Mouse (Mus musculus): ENCODE measurements around the gene Abca6. TPM values are rescaled to one million over a fixed set of nuclear protein-coding genes. Genes with fewer than 3 reads are reported as not detected.

Abca6 gene
- polyA plus RNA-seq, 1 experiment from 2014 or later, result 0.15 TPM

DNA sequence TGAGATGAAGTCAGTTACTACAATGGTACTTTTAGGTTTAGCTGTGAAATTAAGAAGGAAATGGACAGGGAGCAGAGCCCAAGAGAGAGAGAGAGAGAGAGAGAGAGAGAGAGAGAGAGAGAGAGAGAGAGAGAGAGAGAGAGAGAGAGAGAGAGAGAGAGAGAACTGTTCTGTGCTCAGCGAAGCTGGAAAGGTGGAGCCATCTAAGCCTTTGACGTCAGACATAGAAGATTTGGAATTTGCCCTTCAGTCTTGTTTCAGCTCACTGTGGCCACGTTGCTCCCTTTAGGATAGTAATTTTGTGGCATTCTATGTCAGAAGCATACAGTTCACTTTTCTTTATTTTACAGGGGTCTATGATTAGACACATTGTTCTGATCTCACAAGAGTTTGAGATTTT lies 10.3 kb upstream of the Abca6 start:
- WGBS, result 77% methylated on average over 3 of the region's 3 CpGs
- DNase-seq (ENCODE audit: extremely low spot score, low spot score), result no peak
- no peaks in the 10 kb centered on the region for H3K27me3 ChIP-seq (ENCODE audit: poor library complexity, severe bottlenecking)
- H3K4me3 ChIP-seq, result no peak overlapping the region
- peaks cover 4% of the 10 kb centered on the region; the same call in 1 of the 2 replicates for H3K9me3 ChIP-seq
- no peaks in the 10 kb centered on the region for H3K4me1 ChIP-seq
- H3K36me3 ChIP-seq (replicated peaks), result no peaks in the 10 kb centered on the region
- H3K27ac ChIP-seq, result no peak overlapping the region

DNA sequence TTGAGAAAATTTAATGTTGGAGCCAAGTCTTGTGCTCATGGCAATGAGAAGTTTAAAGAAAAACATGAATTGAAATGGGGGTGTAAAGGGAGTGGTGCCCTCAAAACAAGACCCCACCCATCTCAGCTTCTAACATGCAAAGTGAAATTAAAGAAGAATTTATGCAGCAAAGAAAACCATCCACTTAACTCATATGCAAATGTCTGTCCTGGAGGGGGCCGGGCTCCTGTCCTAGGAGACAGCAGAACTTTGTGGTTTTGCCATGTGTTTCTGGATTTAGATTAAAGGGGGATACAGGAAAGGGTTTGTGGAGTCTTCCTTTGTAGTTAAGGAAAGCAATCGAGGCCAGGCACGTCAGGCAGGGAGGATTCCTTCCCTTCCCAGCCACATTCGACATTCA lies 6.3 kb upstream of the Abca6 start:
- Histone ChIP-seq H3K9me3 (peaks cover 4% of the 10 kb centered on the region; the same call in 1 of the 2 replicates), H3K4me1 (no peaks in the 10 kb centered on the region), H3K4me3 (no peak overlapping the region), H3K36me3 (replicated peaks) (no peaks in the 10 kb centered on the region), H3K27ac (no peak overlapping the region), H3K27me3 (ENCODE audit: poor library complexity, severe bottlenecking) (no peaks in the 10 kb centered on the region)
- 71% methylated on average over 4 of the region's 4 CpGs for WGBS
- DNase-seq (ENCODE audit: extremely low spot score, low spot score), result no peak

DNA sequence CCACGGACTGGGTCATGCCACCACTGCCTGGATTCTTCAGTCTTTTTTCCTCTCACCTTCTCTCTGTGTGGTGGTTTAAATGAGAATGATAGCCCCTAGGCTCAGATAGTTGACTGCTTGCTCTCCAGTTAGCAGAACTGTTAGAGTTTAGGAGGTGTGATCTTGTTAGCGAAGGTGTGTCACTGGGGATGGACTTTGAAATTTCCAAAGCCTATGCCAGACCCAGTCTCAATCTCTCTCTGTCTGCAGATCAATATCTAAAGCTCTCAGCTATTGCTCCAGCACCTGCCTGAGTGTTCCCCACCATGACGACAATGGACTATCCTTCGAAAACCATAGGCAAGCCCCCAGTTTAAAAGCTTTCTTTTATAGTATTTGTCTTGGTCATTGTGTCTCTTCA lies 5.5 kb upstream of the Abca6 start:
- Histone ChIP-seq H3K4me3 (no peak overlapping the region), H3K27ac (no peak overlapping the region), H3K4me1 (no peaks in the 10 kb centered on the region), H3K9me3 (peaks cover 4% of the 10 kb centered on the region; the same call in 1 of the 2 replicates), H3K27me3 (ENCODE audit: poor library complexity, severe bottlenecking) (no peaks in the 10 kb centered on the region), H3K36me3 (replicated peaks) (no peaks in the 10 kb centered on the region)
- 97% methylated on average over 4 of the region's 4 CpGs for WGBS
- DNase-seq (ENCODE audit: extremely low spot score, low spot score), result no peak

DNA sequence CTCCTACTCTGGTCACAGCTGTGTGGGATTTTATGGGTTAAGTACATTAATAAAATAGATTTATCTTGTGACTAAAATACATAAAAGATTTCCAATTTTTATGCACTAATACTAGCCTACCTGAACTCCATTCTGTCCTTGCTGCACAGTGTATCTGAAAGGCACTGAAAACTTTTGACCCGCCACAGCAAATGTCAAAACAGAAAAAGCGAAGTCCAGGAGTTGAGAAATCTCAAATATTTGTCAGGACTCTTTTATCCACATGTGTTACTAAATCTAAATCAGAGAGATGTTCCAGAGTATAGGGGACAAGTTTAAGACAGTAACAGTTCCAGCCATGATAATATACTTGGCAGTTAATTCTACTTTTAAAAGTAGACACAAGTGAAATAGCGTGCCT lies 680 bp upstream of the Abca6 start:
- H3K36me3 ChIP-seq (replicated peaks), result no peaks in the 10 kb centered on the region
- H3K4me1 ChIP-seq, result peaks cover 4% of the 10 kb centered on the region; the same call in 1 of the 2 replicates
- H3K27me3 ChIP-seq (ENCODE audit: poor library complexity, severe bottlenecking), result no peaks in the 10 kb centered on the region
- 86% methylated on average over 3 of the region's 3 CpGs for WGBS
- DNase-seq (ENCODE audit: extremely low spot score, low spot score), result no peak
- H3K4me3 ChIP-seq, result no peak overlapping the region
- no peak overlapping the region for H3K27ac ChIP-seq
- no peaks in the 10 kb centered on the region for H3K9me3 ChIP-seq

DNA sequence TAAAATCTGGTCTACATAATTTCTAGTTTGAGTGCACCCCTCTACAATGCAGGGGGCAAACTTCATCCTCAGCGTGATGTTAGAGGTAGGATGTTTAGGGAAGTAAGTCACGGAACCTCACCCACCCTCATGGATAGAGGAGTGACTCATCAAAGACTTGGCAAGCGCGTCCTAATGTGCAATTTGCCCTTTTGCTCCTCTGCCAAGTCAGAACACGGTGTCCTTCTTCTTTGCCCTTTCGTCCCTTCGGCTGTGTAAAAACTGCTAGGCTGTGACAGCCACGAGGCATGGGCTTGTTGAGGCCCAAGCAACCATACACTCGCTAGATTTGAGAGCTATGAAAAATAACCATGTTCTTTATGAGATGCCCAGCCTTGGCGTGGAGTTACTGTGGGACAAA lies 6.8 kb downstream of the Abca6 start:
- Histone ChIP-seq H3K9me3 (no peaks in the 10 kb centered on the region), H3K36me3 (replicated peaks) (no peaks in the 10 kb centered on the region), H3K4me1 (no peaks in the 10 kb centered on the region), H3K4me3 (no peak overlapping the region), H3K27me3 (ENCODE audit: poor library complexity, severe bottlenecking) (no peaks in the 10 kb centered on the region), H3K27ac (no peak overlapping the region)
- DNase-seq (ENCODE audit: extremely low spot score, low spot score), result no peak
- WGBS, result 95% methylated on average over 10 of the region's 10 CpGs

DNA sequence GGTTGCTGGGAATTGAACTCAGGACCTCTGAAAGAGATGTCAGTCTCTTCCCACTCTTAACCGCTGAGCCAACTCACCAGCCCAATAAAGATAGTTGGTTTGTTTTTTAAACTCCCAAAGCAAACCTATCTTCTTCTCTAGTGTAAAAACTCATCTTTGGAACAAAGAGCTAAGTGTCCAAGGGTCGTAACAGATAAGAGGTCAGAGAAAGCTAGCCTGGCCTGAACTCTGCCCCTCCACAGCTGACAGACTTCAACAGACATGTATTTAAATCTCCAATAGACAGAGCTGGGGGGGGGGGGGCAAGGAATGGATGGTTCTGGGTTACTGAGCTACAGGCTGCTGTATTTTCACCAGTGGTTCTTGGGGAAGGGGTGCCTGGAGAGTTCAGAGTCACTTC lies 14.1 kb downstream of the Abca6 start:
- no peak for DNase-seq (ENCODE audit: extremely low spot score, low spot score)
- no peaks in the 10 kb centered on the region for H3K27me3 ChIP-seq (ENCODE audit: poor library complexity, severe bottlenecking)
- no peak overlapping the region for H3K4me3 ChIP-seq
- H3K36me3 ChIP-seq (replicated peaks), result no peaks in the 10 kb centered on the region
- 86% methylated on average over 2 of the region's 2 CpGs for WGBS
- H3K4me1 ChIP-seq, result no peaks in the 10 kb centered on the region
- H3K27ac ChIP-seq, result no peak overlapping the region
- no peaks in the 10 kb centered on the region for H3K9me3 ChIP-seq

DNA sequence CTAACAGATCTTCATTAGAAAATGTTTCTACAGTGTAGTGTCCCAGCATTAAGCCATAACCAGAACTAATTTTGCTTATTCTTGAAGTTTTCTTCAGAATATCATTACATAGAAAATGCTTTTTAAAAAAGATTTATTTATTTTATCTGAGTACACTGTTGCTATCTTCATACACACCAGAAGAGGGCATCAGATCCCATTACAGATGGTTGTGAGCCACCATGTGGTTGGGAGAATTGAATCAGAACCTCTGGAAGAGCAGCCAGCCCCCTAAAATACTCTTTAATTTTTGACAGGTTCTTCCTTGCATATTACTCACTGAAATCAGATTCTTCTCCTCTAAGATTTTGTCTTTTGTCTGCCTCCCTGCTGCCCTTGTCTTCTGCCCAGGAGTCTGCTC lies 18.6 kb downstream of the Abca6 start:
- Histone ChIP-seq H3K36me3 (replicated peaks) (no peaks in the 10 kb centered on the region), H3K4me1 (no peaks in the 10 kb centered on the region), H3K9me3 (no peaks in the 10 kb centered on the region), H3K4me3 (no peak overlapping the region), H3K27me3 (ENCODE audit: poor library complexity, severe bottlenecking) (no peaks in the 10 kb centered on the region), H3K27ac (no peak overlapping the region)
- DNase-seq (ENCODE audit: extremely low spot score, low spot score), result no peak

DNA sequence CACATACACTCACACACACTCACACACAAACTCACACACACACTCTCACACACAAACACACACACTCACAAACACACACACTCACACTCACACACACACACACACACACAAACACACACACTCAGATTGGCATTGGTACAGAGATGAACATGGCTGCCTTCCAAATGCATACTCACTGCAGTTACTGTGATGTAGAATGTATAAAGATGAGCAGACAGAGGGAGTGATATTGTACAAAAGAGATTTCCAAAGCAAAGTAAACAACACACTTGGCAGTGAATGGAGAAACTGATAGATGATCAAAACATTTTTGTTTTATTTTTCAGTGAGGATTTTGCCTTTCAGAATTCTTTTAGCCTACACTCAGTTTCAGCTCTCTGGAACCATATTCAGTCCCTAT lies 34.5 kb downstream of the Abca6 start:
- no peak overlapping the region for H3K27ac ChIP-seq
- H3K36me3 ChIP-seq (replicated peaks), result no peaks in the 10 kb centered on the region
- H3K4me1 ChIP-seq, result no peaks in the 10 kb centered on the region
- no peaks in the 10 kb centered on the region for H3K9me3 ChIP-seq
- no peak for DNase-seq (ENCODE audit: extremely low spot score, low spot score)
- H3K4me3 ChIP-seq, result no peak overlapping the region
- no peaks in the 10 kb centered on the region for H3K27me3 ChIP-seq (ENCODE audit: poor library complexity, severe bottlenecking)

DNA sequence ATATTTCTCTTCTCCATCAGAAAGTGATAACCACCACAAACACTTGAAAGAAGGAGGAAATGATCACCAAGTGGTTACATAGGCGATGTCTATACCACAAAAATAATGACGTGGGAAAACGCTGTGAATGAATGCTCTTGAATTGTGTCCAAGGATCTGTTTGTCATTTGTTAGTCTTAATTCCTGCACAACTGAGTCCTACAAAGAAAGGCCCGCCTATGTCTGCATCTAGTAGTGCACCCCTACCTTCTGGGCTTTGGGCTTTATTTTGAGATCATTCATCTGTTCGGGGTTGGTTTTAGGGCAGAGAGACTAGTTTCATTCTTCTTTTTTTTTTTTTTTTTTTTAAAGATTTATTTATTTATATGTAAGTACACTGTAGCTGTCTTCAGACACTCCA lies 47.6 kb downstream of the Abca6 start:
- Histone ChIP-seq H3K36me3 (replicated peaks) (no peaks in the 10 kb centered on the region), H3K27ac (no peak overlapping the region), H3K9me3 (no peaks in the 10 kb centered on the region), H3K4me1 (no peaks in the 10 kb centered on the region), H3K27me3 (ENCODE audit: poor library complexity, severe bottlenecking) (no peaks in the 10 kb centered on the region), H3K4me3 (no peak overlapping the region)
- DNase-seq (ENCODE audit: extremely low spot score, low spot score), result no peak
- 85% methylated on average over 5 of the region's 5 CpGs for WGBS

DNA sequence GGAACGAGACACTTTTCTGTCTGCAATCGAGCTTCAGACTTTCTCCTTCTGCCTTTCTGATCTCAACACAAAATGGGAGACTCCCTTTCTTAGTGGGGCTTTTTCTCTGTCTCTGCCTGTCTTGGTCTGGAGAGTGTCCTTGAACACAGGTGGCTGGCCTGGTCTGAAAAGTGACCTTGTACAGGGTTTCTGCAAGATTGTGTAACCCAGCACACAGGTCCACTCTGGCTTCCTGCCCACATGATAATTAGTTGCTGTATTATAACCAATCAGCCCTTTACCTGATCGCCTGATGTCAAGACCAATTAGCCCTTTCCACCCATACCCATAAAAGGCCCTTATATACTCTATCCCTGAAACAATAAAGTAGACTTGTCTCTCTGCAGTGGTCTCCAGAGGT lies 52.7 kb downstream of the Abca6 start:
- Histone ChIP-seq H3K4me3 (no peak overlapping the region), H3K36me3 (replicated peaks) (no peaks in the 10 kb centered on the region), H3K27me3 (ENCODE audit: poor library complexity, severe bottlenecking) (no peaks in the 10 kb centered on the region), H3K27ac (no peak overlapping the region), H3K9me3 (no peaks in the 10 kb centered on the region), H3K4me1 (no peaks in the 10 kb centered on the region)
- no peak for DNase-seq (ENCODE audit: extremely low spot score, low spot score)
- WGBS, result 88% methylated on average over 3 of the region's 3 CpGs

DNA sequence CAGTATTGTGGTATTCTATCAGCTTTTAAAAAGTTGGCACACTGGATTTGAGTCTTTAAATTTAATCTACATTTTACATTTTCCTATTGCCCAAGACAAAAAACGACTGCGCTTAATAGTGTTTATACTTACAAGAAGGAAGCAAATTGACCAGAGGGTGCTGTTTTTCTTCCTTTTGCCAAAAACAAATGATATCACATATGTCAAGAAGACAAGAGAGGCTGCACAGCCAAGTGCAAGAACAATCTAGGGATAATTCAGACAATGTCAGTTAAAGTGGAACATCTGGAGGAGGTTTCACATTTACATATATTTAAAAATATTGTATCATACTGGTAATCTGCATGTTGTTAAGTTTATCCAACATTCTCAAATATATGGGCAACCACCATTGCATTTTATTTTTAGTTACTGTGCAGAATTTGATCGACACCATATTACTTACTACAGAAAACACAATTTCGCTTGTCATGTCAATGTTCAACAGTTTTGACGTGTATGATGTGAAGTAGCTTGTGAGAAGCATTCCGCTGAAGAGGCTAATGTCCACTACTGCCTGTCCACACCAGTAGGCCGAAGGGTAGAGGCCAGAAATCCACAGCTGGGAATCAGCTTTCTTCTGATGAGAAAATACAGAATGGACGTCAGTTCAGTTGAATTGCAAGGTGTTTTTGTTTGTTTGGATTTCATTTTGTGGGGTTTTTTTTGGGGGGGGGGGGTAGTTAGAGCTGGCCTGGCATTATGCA lies 54.8 kb downstream of the Abca6 start:
- WGBS, result 90% methylated on average over 8 of the region's 8 CpGs
- H3K27ac ChIP-seq, result no peak overlapping the region
- no peaks in the 10 kb centered on the region for H3K36me3 ChIP-seq (replicated peaks)
- no peaks in the 10 kb centered on the region for H3K4me1 ChIP-seq
- no peak for DNase-seq (ENCODE audit: extremely low spot score, low spot score)
- H3K9me3 ChIP-seq, result no peaks in the 10 kb centered on the region
- H3K27me3 ChIP-seq (ENCODE audit: poor library complexity, severe bottlenecking), result no peaks in the 10 kb centered on the region
- H3K4me3 ChIP-seq, result no peak overlapping the region

DNA sequence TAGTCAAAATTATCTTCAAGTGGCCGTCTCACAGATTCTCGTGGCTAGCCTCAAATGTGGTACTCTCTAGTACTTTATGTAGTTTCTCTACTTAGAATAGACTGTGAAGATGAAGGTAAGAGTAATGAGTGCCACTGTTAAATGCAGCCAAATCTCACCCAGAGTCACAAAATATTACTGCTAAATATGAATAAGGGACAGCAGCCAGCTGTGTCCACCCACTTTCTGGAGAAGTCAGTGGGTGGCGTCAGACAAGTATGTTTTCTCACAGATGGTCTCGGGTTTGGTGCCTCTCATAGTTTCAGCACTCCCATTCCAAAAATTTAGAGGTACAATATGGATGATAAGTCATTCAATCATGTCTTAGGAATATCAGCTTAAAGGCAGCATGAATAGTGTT lies 56.3 kb downstream of the Abca6 start:
- no peaks in the 10 kb centered on the region for H3K4me1 ChIP-seq
- no peak for DNase-seq (ENCODE audit: extremely low spot score, low spot score)
- H3K36me3 ChIP-seq (replicated peaks), result no peaks in the 10 kb centered on the region
- H3K27me3 ChIP-seq (ENCODE audit: poor library complexity, severe bottlenecking), result no peaks in the 10 kb centered on the region
- WGBS, result 94% methylated on average over 4 of the region's 4 CpGs
- no peaks in the 10 kb centered on the region for H3K9me3 ChIP-seq
- H3K4me3 ChIP-seq, result no peak overlapping the region
- H3K27ac ChIP-seq, result no peak overlapping the region

DNA sequence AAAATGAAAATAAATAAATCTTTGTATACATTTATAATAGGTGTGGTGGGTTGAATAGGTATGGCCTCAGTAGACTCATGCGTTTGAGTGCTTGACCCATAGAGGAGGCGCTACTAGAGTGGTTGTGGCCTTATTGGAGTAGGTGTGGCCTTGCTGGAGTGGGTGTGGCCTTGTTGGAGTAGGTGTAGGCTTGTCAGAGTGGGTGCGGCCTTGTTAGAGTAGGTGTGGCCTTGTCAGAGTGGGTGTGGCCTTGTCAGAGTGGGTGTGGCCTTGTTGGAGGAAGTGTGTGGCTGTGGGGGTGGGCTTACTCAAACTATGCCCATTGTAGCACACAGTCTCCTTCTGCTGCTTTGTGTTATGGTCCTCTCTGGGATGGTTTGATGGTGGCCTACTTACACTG lies 80.4 kb downstream of the Abca6 start:
- Histone ChIP-seq H3K9me3 (no peaks in the 10 kb centered on the region), H3K4me3 (no peak overlapping the region), H3K27me3 (ENCODE audit: poor library complexity, severe bottlenecking) (no peaks in the 10 kb centered on the region), H3K4me1 (peaks cover 12% of the 10 kb centered on the region), H3K36me3 (replicated peaks) (no peaks in the 10 kb centered on the region), H3K27ac (no peak overlapping the region)
- WGBS, result 95% methylated on average over 3 of the region's 3 CpGs
- DNase-seq (ENCODE audit: extremely low spot score, low spot score), result no peak
